Mouse (Mus musculus) hindbrain, embryonic 12.5 days (tissue): ENCODE results near the gene Pmp22. TPM values are rescaled to one million over a fixed set of nuclear protein-coding genes. Genes with fewer than 3 reads are reported as not detected.
A peak's percentile ranks its signal among the peaks of the same experiment; 100 is the strongest.

Experiments
- ATAC-seq: fragments of 200-750 bp; cut with Nextera tagmentation; 2 replicates; pipeline ENCODE4 v1.8.0; 2017; ENCODE audit warnings: moderate TSS enrichment; ENCODE audit not compliant: low FRiP score
- H3K27ac ChIP-seq: fragments of 300-500 bp; sonication (generic); 2 replicates; pipeline ENCODE4 v1.5.1; 2016; ENCODE audit warnings: mild to moderate bottlenecking
- H3K27me3 ChIP-seq: fragments of 300-500 bp; sonication (generic); 2 replicates; pipeline ENCODE4 v1.6.1; 2016; ENCODE audit warnings: mild to moderate bottlenecking
- H3K36me3 ChIP-seq: fragments of 300-500 bp; sonication (generic); 2 replicates; pipeline ENCODE4 v1.6.1; 2016; ENCODE audit warnings: mild to moderate bottlenecking
- H3K4me1 ChIP-seq: fragments of 300-500 bp; sonication (generic); 2 replicates; pipeline ENCODE4 v1.6.1; 2016
- H3K4me2 ChIP-seq: fragments of 300-500 bp; sonication (generic); replicated peaks from 2 replicates; pipeline ENCODE4 v1.6.1; 2016; ENCODE audit warnings: mild to moderate bottlenecking
- H3K4me3 ChIP-seq: fragments of 300-500 bp; sonication (generic); 2 replicates; pipeline ENCODE4 v1.5.1; 2016; ENCODE audit warnings: mild to moderate bottlenecking
- H3K9ac ChIP-seq: fragments of 300-500 bp; sonication (generic); 2 replicates; pipeline ENCODE4 v1.6.1; 2016; ENCODE audit warnings: mild to moderate bottlenecking, moderate library complexity
- H3K9me3 ChIP-seq: fragments of 300-500 bp; sonication (generic); replicated peaks from 2 replicates; pipeline ENCODE4 v1.6.1; 2016; ENCODE audit warnings: mild to moderate bottlenecking
- WGBS: fragments of 180-500 bp; shearing (Covaris S2); methylation state at CpG from one replicate; pipeline ENCODE4 v1.1.7; 2016; 5-methylcytosine and 5-hydroxymethylcytosine counted together
- polyA plus RNA-seq: library from polyadenylated mRNA; unstranded; fragments of >200 nt; fragmentation: Nextera tagmentation; extraction: Ambion mirVana; gene quantifications from 2 replicates; pipeline ENCODE4 v1.2.1, GENCODE M21; 2016

The Pmp22 gene
- polyA plus RNA-seq, 1 experiment from 2014 or later: 68.7 TPM

GRCm38 (mm10) chr11:63138739-63139138, 10.0 kb downstream of the Pmp22 start:
- Histone ChIP-seq H3K27ac (no peak overlapping the region), H3K9ac (0 out of 2 replicates have a peak overlapping the region, but pooled peaks have one; percentile 18), H3K4me3 (no peak overlapping the region), H3K9me3 (no peaks in the 10 kb centered on the region), H3K4me2 (no peak overlapping the region), H3K36me3 (0 out of 2 replicates have a peak, but pooled peaks cover 3% of the 10 kb centered on the region), H3K4me1 (no peaks in the 10 kb centered on the region), H3K27me3 (peaks cover 22% of the 10 kb centered on the region)
- 52% methylated on average over 3 of the region's 3 CpGs for WGBS
- ATAC-seq: no peak

- no peaks in the 10 kb centered on the region for H3K4me1 ChIP-seq
- H3K4me3 ChIP-seq: no peak overlapping the region
- no peaks in the 10 kb centered on the region for H3K27me3 ChIP-seq
- 0 out of 2 replicates have a peak, but pooled peaks cover 3% of the 10 kb centered on the region for H3K36me3 ChIP-seq
- no peak for ATAC-seq
- no peak overlapping the region for H3K4me2 ChIP-seq
- WGBS: 92% methylated on average over 5 of the region's 5 CpGs
- no peak overlapping the region for H3K27ac ChIP-seq
- no peaks in the 10 kb centered on the region for H3K9me3 ChIP-seq
- no peak overlapping the region for H3K9ac ChIP-seq
Measured at GRCm38 (mm10) chr11:63142311-63142710, 13.5 kb downstream of the Pmp22 start.

GRCm38 (mm10) chr11:63142816-63143215, 14.0 kb downstream of the Pmp22 start:
- no peak for ATAC-seq

GRCm38 (mm10) chr11:63143486-63143885, 14.7 kb downstream of the Pmp22 start:
- H3K4me1 ChIP-seq: no peaks in the 10 kb centered on the region
- whole genome bisulfite sequencing: 84% methylated on average over 8 of the region's 8 CpGs

More at GRCm38 (mm10) chr11:63142816-63143215, 14.0 kb downstream of the Pmp22 start:
- Histone ChIP-seq H3K27me3 (no peaks in the 10 kb centered on the region), H3K4me1 (no peaks in the 10 kb centered on the region), H3K9ac (no peak overlapping the region), H3K36me3 (0 out of 2 replicates have a peak, but pooled peaks cover 3% of the 10 kb centered on the region), H3K4me2 (no peak overlapping the region), H3K9me3 (no peaks in the 10 kb centered on the region), H3K4me3 (no peak overlapping the region), H3K27ac (no peak overlapping the region)
- 75% methylated on average over 4 of the region's 4 CpGs for WGBS

GRCm38 (mm10) chr11:63146601-63147000, 17.8 kb downstream of the Pmp22 start:
- no peak overlapping the region for H3K4me2 ChIP-seq
- H3K27me3 ChIP-seq: no peaks in the 10 kb centered on the region
- no peaks in the 10 kb centered on the region for H3K4me1 ChIP-seq
- H3K9me3 ChIP-seq: no peaks in the 10 kb centered on the region
- H3K36me3 ChIP-seq: no peaks in the 10 kb centered on the region
- H3K4me3 ChIP-seq: no peak overlapping the region
- WGBS: 82% methylated on average over 7 of the region's 7 CpGs
- no peak overlapping the region for H3K9ac ChIP-seq
- no peak overlapping the region for H3K27ac ChIP-seq
- no peak for ATAC-seq

More at GRCm38 (mm10) chr11:63143486-63143885, 14.7 kb downstream of the Pmp22 start:
- no peaks in the 10 kb centered on the region for H3K27me3 ChIP-seq
- H3K9ac ChIP-seq: no peak overlapping the region
- no peaks in the 10 kb centered on the region for H3K9me3 ChIP-seq
- no peak overlapping the region for H3K27ac ChIP-seq
- no peaks in the 10 kb centered on the region for H3K36me3 ChIP-seq
- H3K4me3 ChIP-seq: no peak overlapping the region
- no peak for ATAC-seq
- H3K4me2 ChIP-seq: no peak overlapping the region

- no peak for ATAC-seq
- H3K4me1 ChIP-seq: no peaks in the 10 kb centered on the region
- no peak overlapping the region for H3K4me3 ChIP-seq
- H3K27ac ChIP-seq: no peak overlapping the region
- 87% methylated on average over 3 of the region's 3 CpGs for WGBS
- no peaks in the 10 kb centered on the region for H3K27me3 ChIP-seq
- H3K36me3 ChIP-seq: no peaks in the 10 kb centered on the region; the same call in 1 of the 2 replicates
- H3K4me2 ChIP-seq: no peak overlapping the region
- no peak overlapping the region for H3K9ac ChIP-seq
- H3K9me3 ChIP-seq: no peaks in the 10 kb centered on the region
Measured at GRCm38 (mm10) chr11:63148276-63148675, 19.5 kb downstream of the Pmp22 start.

- Histone ChIP-seq H3K36me3 (no peaks in the 10 kb centered on the region; the same call in 1 of the 2 replicates), H3K27me3 (no peaks in the 10 kb centered on the region), H3K9ac (no peak overlapping the region), H3K9me3 (no peaks in the 10 kb centered on the region), H3K4me2 (no peak overlapping the region), H3K27ac (no peak overlapping the region), H3K4me3 (no peak overlapping the region), H3K4me1 (no peaks in the 10 kb centered on the region)
- WGBS: 86% methylated on average over 5 of the region's 5 CpGs
- no peak for ATAC-seq
Measured at GRCm38 (mm10) chr11:63151857-63152256, 23.1 kb downstream of the Pmp22 start.

- H3K4me3 ChIP-seq: no peak overlapping the region
- H3K9ac ChIP-seq: no peak overlapping the region
- no peaks in the 10 kb centered on the region for H3K4me1 ChIP-seq
- ATAC-seq: no peak
- 72% methylated on average over 4 of the region's 4 CpGs for WGBS
- no peak overlapping the region for H3K27ac ChIP-seq
- no peaks in the 10 kb centered on the region for H3K9me3 ChIP-seq
- H3K4me2 ChIP-seq: no peak overlapping the region
- H3K27me3 ChIP-seq: no peaks in the 10 kb centered on the region
- H3K36me3 ChIP-seq: peaks cover 6% of the 10 kb centered on the region; the same call in 1 of the 2 replicates
Measured at GRCm38 (mm10) chr11:63157117-63157516, 28.3 kb downstream of the Pmp22 start.

- no peak overlapping the region for H3K9ac ChIP-seq
Measured at GRCm38 (mm10) chr11:63160926-63161325, 32.1 kb downstream of the Pmp22 start.

GRCm38 (mm10) chr11:63162806-63163205, 34.0 kb downstream of the Pmp22 start:
- H3K9ac ChIP-seq: no peak overlapping the region
- WGBS: 78% methylated on average over 2 of the region's 2 CpGs
- no peak overlapping the region for H3K27ac ChIP-seq
- H3K4me2 ChIP-seq: no peak overlapping the region
- H3K36me3 ChIP-seq: 0 out of 2 replicates have a peak, but pooled peaks cover 5% of the 10 kb centered on the region
- no peaks in the 10 kb centered on the region for H3K9me3 ChIP-seq
- H3K27me3 ChIP-seq: no peaks in the 10 kb centered on the region
- H3K4me3 ChIP-seq: no peak overlapping the region
- ATAC-seq: no peak
- H3K4me1 ChIP-seq: no peaks in the 10 kb centered on the region

More at GRCm38 (mm10) chr11:63160926-63161325, 32.1 kb downstream of the Pmp22 start:
- H3K4me1 ChIP-seq: no peaks in the 10 kb centered on the region
- 0 out of 2 replicates have a peak, but pooled peaks cover 6% of the 10 kb centered on the region for H3K36me3 ChIP-seq
- no peak for ATAC-seq
- H3K4me3 ChIP-seq: no peak overlapping the region
- no peak overlapping the region for H3K27ac ChIP-seq
- H3K4me2 ChIP-seq: no peak overlapping the region
- no peaks in the 10 kb centered on the region for H3K27me3 ChIP-seq
- no peaks in the 10 kb centered on the region for H3K9me3 ChIP-seq

- WGBS: 81% methylated on average over 8 of the region's 8 CpGs
- no peaks in the 10 kb centered on the region for H3K9me3 ChIP-seq
Measured at GRCm38 (mm10) chr11:63163550-63163949, 34.8 kb downstream of the Pmp22 start.

GRCm38 (mm10) chr11:63163986-63164682, 35.4 kb downstream of the Pmp22 start:
- Histone ChIP-seq H3K27ac (no peak overlapping the region), H3K4me1 (no peaks in the 10 kb centered on the region; the same call in 1 of the 2 replicates), H3K36me3 (no peaks in the 10 kb centered on the region), H3K9ac (no peak overlapping the region), H3K4me3 (no peak overlapping the region), H3K27me3 (no peaks in the 10 kb centered on the region), H3K4me2 (no peak overlapping the region), H3K9me3 (no peaks in the 10 kb centered on the region)
- WGBS: 88% methylated on average over 6 of the region's 6 CpGs
- no peak for ATAC-seq

More at GRCm38 (mm10) chr11:63163550-63163949, 34.8 kb downstream of the Pmp22 start:
- no peak overlapping the region for H3K27ac ChIP-seq
- no peaks in the 10 kb centered on the region for H3K4me1 ChIP-seq
- no peak overlapping the region for H3K4me2 ChIP-seq
- H3K27me3 ChIP-seq: no peaks in the 10 kb centered on the region
- no peak overlapping the region for H3K4me3 ChIP-seq
- no peak overlapping the region for H3K9ac ChIP-seq
- no peaks in the 10 kb centered on the region for H3K36me3 ChIP-seq
- ATAC-seq: no peak
